Mouse (Mus musculus): ENCODE data around the gene Tmem9b.

GRCm38 (mm10) chr7:109756291-109756690, 3.6 kb upstream of the Tmem9b start:
- TF ChIP-seq E2F4 (IDR thresholded peaks at IDR 0.05; ENCODE audit: insufficient read depth) (no peak), MYOD1 (IDR thresholded peaks at IDR 0.05; ENCODE audit: control insufficient read depth in 1 of 3, insufficient read length in 2 of 3, low read depth in 2 of 3) (no peak), POLR2A (IDR thresholded peaks at IDR 0.05; ENCODE audit: insufficient read length, low read depth) (no peak)

All from myocyte (in vitro differentiated cells).